Mouse (Mus musculus): ENCODE data around the gene Cradd. TPM values are rescaled to one million over a fixed set of nuclear protein-coding genes. Genes with fewer than 3 reads are reported as not detected.

Cradd gene
- polyA plus RNA-seq, 1 experiment = 0.78 TPM

- Histone ChIP-seq H3K36me3 (ENCODE audit: control insufficient read depth) (no peaks in the 10 kb centered on the region), H3K27me3 (ENCODE audit: control insufficient read depth) (no peaks in the 10 kb centered on the region), H3K4me3 (replicated peaks) (no peak overlapping the region), H3K4me1 (ENCODE audit: control insufficient read depth) (no peaks in the 10 kb centered on the region), H3K9me3 (ENCODE audit: control insufficient read depth, low read length) (no peaks in the 10 kb centered on the region)
- TF ChIP-seq GATA1 (IDR thresholded peaks at IDR 0.05; ENCODE audit: low read length) = no peak
Observed at GRCm38 (mm10) chr10:95149666-95150065, 174.3 kb downstream of the Cradd start.

DNA sequence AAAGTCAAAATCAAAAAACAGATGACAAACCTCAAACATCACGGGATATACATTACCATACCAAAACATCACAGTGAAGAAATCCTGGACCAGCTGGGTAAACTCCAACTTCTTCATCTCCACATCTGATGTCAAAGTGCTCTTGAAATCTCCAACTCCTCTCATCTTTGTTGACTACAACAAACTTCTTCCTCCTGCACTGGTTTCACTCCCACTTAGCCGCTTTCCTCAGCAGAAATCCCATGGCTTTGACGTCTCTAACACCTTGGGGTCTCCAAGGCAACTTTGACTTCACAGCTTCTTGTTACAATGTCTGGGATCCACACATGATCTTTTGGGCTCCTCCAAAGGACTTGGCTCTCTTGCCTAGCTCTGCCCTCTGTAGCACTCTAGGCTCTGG lies 175.3 kb downstream of the Cradd start:
- no peaks in the 10 kb centered on the region for H3K9me3 ChIP-seq (ENCODE audit: control insufficient read depth, low read length)
- H3K36me3 ChIP-seq (ENCODE audit: control insufficient read depth) = no peaks in the 10 kb centered on the region
- TF ChIP-seq TAL1 (IDR thresholded peaks at IDR 0.05; ENCODE audit: low read length) (no peak), GATA1 (IDR thresholded peaks at IDR 0.05; ENCODE audit: low read length) (no peak)
- no peak overlapping the region for H3K4me3 ChIP-seq (replicated peaks)
- no peaks in the 10 kb centered on the region for H3K4me1 ChIP-seq (ENCODE audit: control insufficient read depth)
- no peaks in the 10 kb centered on the region for H3K27me3 ChIP-seq (ENCODE audit: control insufficient read depth)

DNA sequence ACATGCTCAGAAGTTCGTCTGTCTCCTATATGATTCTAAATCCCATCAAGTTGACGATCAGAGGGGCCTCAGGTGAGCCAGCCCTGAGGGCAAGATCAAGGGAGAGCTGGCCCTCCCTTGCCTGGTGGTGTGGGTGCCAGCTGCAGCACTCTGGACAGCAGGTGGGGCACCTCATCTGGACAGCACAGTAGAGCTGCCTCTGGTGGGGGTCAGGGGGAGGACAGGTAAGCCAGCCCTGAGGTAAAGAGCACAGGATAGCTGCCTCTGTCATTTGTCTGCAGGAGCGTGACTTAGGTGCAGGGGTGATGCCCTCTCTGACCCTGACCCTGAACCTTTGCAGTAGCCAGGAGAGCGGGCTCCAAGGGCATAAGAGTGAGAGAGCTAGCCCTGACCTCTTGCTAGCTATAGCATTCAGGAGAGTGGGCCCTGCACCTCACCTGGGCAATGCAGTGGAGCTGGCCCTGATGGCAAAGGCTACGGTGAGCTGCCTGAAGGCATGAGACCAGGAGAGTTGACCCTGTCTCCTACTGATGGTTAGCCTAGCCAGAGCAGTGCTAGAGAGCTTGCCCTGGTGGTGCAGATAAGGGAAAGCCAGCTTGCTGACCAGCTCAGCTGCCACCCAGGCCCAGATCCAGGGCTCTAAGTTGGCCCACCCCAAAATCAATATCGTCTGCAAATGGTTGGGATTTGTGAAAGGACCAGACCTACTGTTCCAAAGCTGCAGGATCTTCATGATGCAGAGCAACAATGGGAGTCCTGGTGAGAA lies 176.6 kb downstream of the Cradd start:
- no peak overlapping the region for H3K4me3 ChIP-seq (replicated peaks)
- no peaks in the 10 kb centered on the region for H3K27me3 ChIP-seq (ENCODE audit: control insufficient read depth)
- H3K4me1 ChIP-seq (ENCODE audit: control insufficient read depth) = no peaks in the 10 kb centered on the region
- TF ChIP-seq TAL1 (IDR thresholded peaks at IDR 0.05; ENCODE audit: low read length) = no peak
- TF ChIP-seq GATA1 (IDR thresholded peaks at IDR 0.05; ENCODE audit: low read length) = no peak
- H3K9me3 ChIP-seq (ENCODE audit: control insufficient read depth, low read length) = no peaks in the 10 kb centered on the region
- H3K36me3 ChIP-seq (ENCODE audit: control insufficient read depth) = no peaks in the 10 kb centered on the region

DNA sequence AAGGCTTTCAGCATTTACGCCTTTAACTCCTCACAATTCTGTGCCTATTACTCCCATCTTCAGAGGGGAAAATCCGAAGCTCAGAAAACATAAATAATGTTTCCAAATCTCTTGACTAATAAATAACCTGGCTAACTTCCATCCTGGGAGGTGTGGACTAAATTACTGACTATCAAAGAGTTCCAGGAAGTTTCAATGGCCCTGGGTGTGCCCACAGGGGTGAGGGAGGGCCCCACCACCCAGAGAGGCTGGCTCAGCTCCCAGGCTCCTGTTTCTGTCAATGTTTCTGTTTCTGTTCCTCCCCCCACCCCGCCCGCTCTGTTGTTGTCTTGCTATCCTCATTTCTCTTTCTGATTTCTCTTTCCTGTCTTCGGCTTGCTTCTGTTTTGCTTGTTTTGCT lies 177.4 kb downstream of the Cradd start:
- Histone ChIP-seq H3K27me3 (ENCODE audit: control insufficient read depth) (no peaks in the 10 kb centered on the region), H3K36me3 (ENCODE audit: control insufficient read depth) (no peaks in the 10 kb centered on the region), H3K4me3 (replicated peaks) (no peak overlapping the region), H3K4me1 (ENCODE audit: control insufficient read depth) (no peaks in the 10 kb centered on the region), H3K9me3 (ENCODE audit: control insufficient read depth, low read length) (no peaks in the 10 kb centered on the region)
- TF ChIP-seq TAL1 (IDR thresholded peaks at IDR 0.05; ENCODE audit: low read length) (no peak), GATA1 (IDR thresholded peaks at IDR 0.05; ENCODE audit: low read length) (no peak)

GRCm38 (mm10) chr10:95145204-95145926 lies 178.6 kb downstream of the Cradd start:
- Histone ChIP-seq H3K36me3 (ENCODE audit: control insufficient read depth) (no peaks in the 10 kb centered on the region), H3K27me3 (ENCODE audit: control insufficient read depth) (no peaks in the 10 kb centered on the region), H3K4me3 (replicated peaks) (no peak overlapping the region), H3K4me1 (ENCODE audit: control insufficient read depth) (no peaks in the 10 kb centered on the region), H3K9me3 (ENCODE audit: control insufficient read depth, low read length) (no peaks in the 10 kb centered on the region)
- TF ChIP-seq TAL1 (IDR thresholded peaks at IDR 0.05; ENCODE audit: low read length) (no peak), GATA1 (IDR thresholded peaks at IDR 0.05; ENCODE audit: low read length) (no peak)

DNA sequence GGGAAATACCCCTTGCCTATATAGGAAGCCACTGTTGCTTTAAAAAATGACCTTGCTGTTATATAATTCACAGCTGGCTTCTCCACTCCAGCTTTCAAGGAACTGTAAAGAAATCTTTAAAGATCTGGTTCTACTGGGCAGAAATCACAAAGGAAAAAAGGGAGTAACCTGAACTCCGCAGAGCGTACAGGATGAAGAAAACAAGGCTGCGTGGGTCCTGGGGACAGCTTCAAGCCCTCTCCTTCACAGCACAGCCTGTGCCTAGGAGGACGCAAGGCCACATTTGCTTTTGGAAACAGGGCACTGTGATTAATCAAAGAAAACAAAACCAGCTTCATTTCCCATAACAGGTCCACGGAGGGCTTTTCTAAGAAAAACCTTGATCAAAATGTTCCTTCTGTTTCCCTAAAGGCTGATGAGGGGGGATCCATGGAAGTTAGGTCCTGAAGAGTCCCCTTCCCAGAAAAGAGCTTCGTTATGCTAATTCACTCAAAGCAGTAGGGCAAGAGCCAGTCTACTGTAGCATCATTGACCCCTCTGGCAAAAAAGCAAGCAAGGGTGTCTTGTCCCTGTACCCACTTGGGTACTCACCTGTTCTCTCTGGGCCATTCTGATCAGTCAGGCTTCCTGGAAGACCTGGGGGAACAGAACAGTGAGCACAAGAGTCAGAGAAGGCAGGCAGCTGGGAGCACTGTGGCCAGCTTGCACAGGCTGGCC lies 179.4 kb downstream of the Cradd start:
- TF ChIP-seq GATA1 (IDR thresholded peaks at IDR 0.05; ENCODE audit: low read length) = no peak
- TF ChIP-seq TAL1 (IDR thresholded peaks at IDR 0.05; ENCODE audit: low read length) = no peak
- Histone ChIP-seq H3K27me3 (ENCODE audit: control insufficient read depth) (no peaks in the 10 kb centered on the region), H3K36me3 (ENCODE audit: control insufficient read depth) (no peaks in the 10 kb centered on the region), H3K4me3 (replicated peaks) (no peak overlapping the region), H3K4me1 (ENCODE audit: control insufficient read depth) (no peaks in the 10 kb centered on the region), H3K9me3 (ENCODE audit: control insufficient read depth, low read length) (no peaks in the 10 kb centered on the region)

- H3K36me3 ChIP-seq (ENCODE audit: control insufficient read depth) = no peaks in the 10 kb centered on the region
- no peaks in the 10 kb centered on the region for H3K4me1 ChIP-seq (ENCODE audit: control insufficient read depth)
- no peak for TF ChIP-seq TAL1 (IDR thresholded peaks at IDR 0.05; ENCODE audit: low read length)
- TF ChIP-seq GATA1 (IDR thresholded peaks at IDR 0.05; ENCODE audit: low read length) = no peak
- H3K4me3 ChIP-seq (replicated peaks) = no peak overlapping the region
- H3K9me3 ChIP-seq (ENCODE audit: control insufficient read depth, low read length) = no peaks in the 10 kb centered on the region
- H3K27me3 ChIP-seq (ENCODE audit: control insufficient read depth) = no peaks in the 10 kb centered on the region
Observed at GRCm38 (mm10) chr10:95143446-95144114, 180.4 kb downstream of the Cradd start.

DNA sequence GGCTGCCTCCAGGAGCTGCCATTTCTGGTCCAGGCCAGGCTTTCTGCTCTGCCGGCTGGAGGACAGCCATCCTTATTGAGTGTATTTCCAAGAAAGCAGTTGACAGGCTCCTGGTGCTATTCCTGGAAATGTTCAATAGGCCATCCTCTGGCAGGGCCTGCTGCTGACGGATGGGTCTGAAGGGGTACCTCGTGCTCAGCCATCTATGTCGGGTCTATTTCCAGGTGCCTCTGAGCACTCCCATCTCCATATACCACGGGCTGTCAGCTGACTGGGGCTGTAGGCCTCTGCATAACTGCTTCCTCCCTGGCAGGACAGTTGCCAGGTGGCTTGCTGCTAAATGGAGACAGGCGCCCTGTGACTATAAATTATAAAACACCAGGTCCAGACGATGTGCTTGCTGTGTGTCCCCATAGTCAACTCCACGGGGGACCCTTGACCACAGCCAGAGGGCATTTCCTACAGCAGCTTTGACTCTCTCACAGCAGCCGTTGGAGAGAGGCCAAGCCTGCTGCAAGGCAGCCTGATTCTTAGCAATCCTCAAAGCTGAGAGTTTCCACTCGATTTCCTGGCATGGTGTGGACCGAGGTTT lies 181.0 kb downstream of the Cradd start:
- no peaks in the 10 kb centered on the region for H3K36me3 ChIP-seq (ENCODE audit: control insufficient read depth)
- no peak for TF ChIP-seq TAL1 (IDR thresholded peaks at IDR 0.05; ENCODE audit: low read length)
- TF ChIP-seq GATA1 (IDR thresholded peaks at IDR 0.05; ENCODE audit: low read length) = no peak
- H3K4me3 ChIP-seq (replicated peaks) = no peak overlapping the region
- H3K9me3 ChIP-seq (ENCODE audit: control insufficient read depth, low read length) = no peaks in the 10 kb centered on the region
- no peaks in the 10 kb centered on the region for H3K4me1 ChIP-seq (ENCODE audit: control insufficient read depth)
- H3K27me3 ChIP-seq (ENCODE audit: control insufficient read depth) = no peaks in the 10 kb centered on the region
